Mouse (Mus musculus): Measurements from ENCODE around the gene Barx2. TPM values are rescaled to one million over a fixed set of nuclear protein-coding genes. Genes with fewer than 3 reads are reported as not detected.

Gene Barx2
- total RNA-seq, 2 experiments from 2014 or later, result 8.1 to 10.3 TPM

GRCm38 (mm10) chr9:31901781-31902180 is 11.5 kb downstream of the Barx2 start:
- intact Hi-C loops (cut with DNase I), result no loop called here
- no peak for DNase-seq

- DNase-seq, result no peak
- intact Hi-C loops (cut with DNase I), result no loop called here
Measured at GRCm38 (mm10) chr9:31894775-31895320, 18.4 kb downstream of the Barx2 start.

GRCm38 (mm10) chr9:31888333-31888732 is 24.9 kb downstream of the Barx2 start:
- intact Hi-C loops (cut with DNase I), result no loop called here
- no peak for DNase-seq

GRCm38 (mm10) chr9:31886258-31886657 is 27.0 kb downstream of the Barx2 start:
- DNase-seq, result no peak
- intact Hi-C loops (cut with DNase I), result no loop called here

GRCm38 (mm10) chr9:31882376-31882775 is 30.9 kb downstream of the Barx2 start:
- intact Hi-C loops (cut with DNase I), result no loop called here
- DNase-seq, result no peak

- intact Hi-C loops (cut with DNase I), result no loop called here
- DNase-seq, result no peak
Measured at GRCm38 (mm10) chr9:31875556-31875955, 37.7 kb downstream of the Barx2 start.

GRCm38 (mm10) chr9:31874236-31874635 is 39.0 kb downstream of the Barx2 start:
- intact Hi-C loops (cut with DNase I), result no loop called here
- no peak for DNase-seq

GRCm38 (mm10) chr9:31871410-31871809 is 41.9 kb downstream of the Barx2 start:
- no peak for DNase-seq
- intact Hi-C loops (cut with DNase I), result no loop called here

GRCm38 (mm10) chr9:31868823-31869460 is 44.3 kb downstream of the Barx2 start:
- no peak for DNase-seq
- intact Hi-C loops (cut with DNase I), result no loop called here

GRCm38 (mm10) chr9:31863830-31864229 is 49.4 kb downstream of the Barx2 start:
- intact Hi-C loops (cut with DNase I), result no loop called here
- no peak for DNase-seq

- DNase-seq, result no peak
- intact Hi-C loops (cut with DNase I), result no loop called here
Measured at GRCm38 (mm10) chr9:31859446-31859845, 53.8 kb downstream of the Barx2 start.

GRCm38 (mm10) chr9:31858720-31859340 is 54.4 kb downstream of the Barx2 start:
- intact Hi-C loops (cut with DNase I), result no loop called here
- no peak for DNase-seq

GRCm38 (mm10) chr9:31857512-31857911 is 55.8 kb downstream of the Barx2 start:
- DNase-seq, result no peak
- intact Hi-C loops (cut with DNase I), result no loop called here

- intact Hi-C loops (cut with DNase I), result no loop called here
Measured at GRCm38 (mm10) chr9:31856437-31856836, 56.8 kb downstream of the Barx2 start.

GRCm38 (mm10) chr9:31855668-31856067 is 57.6 kb downstream of the Barx2 start:
- intact Hi-C loops (cut with DNase I), result no loop called here
- no peak for DNase-seq

More at GRCm38 (mm10) chr9:31856437-31856836, 56.8 kb downstream of the Barx2 start:
- no peak for DNase-seq

GRCm38 (mm10) chr9:31851710-31852109 is 61.6 kb downstream of the Barx2 start:
- no peak for DNase-seq
- intact Hi-C loops (cut with DNase I), result no loop called here

GRCm38 (mm10) chr9:31850706-31851105 is 62.6 kb downstream of the Barx2 start:
- intact Hi-C loops (cut with DNase I), result no loop called here
- DNase-seq, result no peak

- intact Hi-C loops (cut with DNase I), result no loop called here
- DNase-seq, result no peak
Measured at GRCm38 (mm10) chr9:31849387-31849786, 63.9 kb downstream of the Barx2 start.

- DNase-seq, result no peak
- intact Hi-C loops (cut with DNase I), result no loop called here
Measured at GRCm38 (mm10) chr9:31844614-31845013, 68.6 kb downstream of the Barx2 start.

- no peak for DNase-seq
- intact Hi-C loops (cut with DNase I), result no loop called here
Measured at GRCm38 (mm10) chr9:31841108-31841815, 72.0 kb downstream of the Barx2 start.

GRCm38 (mm10) chr9:31840571-31840970 is 72.7 kb downstream of the Barx2 start:
- intact Hi-C loops (cut with DNase I), result no loop called here
- DNase-seq, result no peak

Measured in gastrocnemius, postnatal 36 days (tissue).